Mouse (Mus musculus) brain, embryonic 14.5 days (tissue): Measurements from ENCODE around the gene Rad50. TPM values are rescaled to one million over a fixed set of nuclear protein-coding genes. Genes with fewer than 3 reads are reported as not detected.

ENCODE experiments used
- DNase-seq: peaks from one replicate; pipeline ENCODE4 v3.0.0-alpha.2; 2011; ENCODE audit warnings: low read depth
- CTCF ChIP-seq: fragments of 200-500 bp; IDR thresholded peaks from 2 replicates; pipeline ENCODE4 v1.5.1; 2012; ENCODE audit warnings: inconsistent platforms, mild to moderate bottlenecking, moderate library complexity, borderline replicate concordance; ENCODE audit not compliant: insufficient read depth, insufficient read length; ENCODE audit errors: extremely low read depth
- POLR2A ChIP-seq: fragments of 200-500 bp; IDR thresholded peaks from 2 replicates; pipeline ENCODE4 v1.6.1; 2012; ENCODE audit warnings: mild to moderate bottlenecking, inconsistent platforms, borderline replicate concordance; ENCODE audit not compliant: poor library complexity, insufficient read depth, insufficient read length, severe bottlenecking; ENCODE audit errors: extremely low read depth
- polyA plus RNA-seq: library from polyadenylated mRNA; depleted of rRNA; stranded (reverse); fragments of >200 nt; gene quantifications from 2 replicates; pipeline ENCODE4 v1.2.3, GENCODE M21; 2012

The Rad50 gene
- polyA plus RNA-seq, 1 experiment, result 6.4 TPM

DNA sequence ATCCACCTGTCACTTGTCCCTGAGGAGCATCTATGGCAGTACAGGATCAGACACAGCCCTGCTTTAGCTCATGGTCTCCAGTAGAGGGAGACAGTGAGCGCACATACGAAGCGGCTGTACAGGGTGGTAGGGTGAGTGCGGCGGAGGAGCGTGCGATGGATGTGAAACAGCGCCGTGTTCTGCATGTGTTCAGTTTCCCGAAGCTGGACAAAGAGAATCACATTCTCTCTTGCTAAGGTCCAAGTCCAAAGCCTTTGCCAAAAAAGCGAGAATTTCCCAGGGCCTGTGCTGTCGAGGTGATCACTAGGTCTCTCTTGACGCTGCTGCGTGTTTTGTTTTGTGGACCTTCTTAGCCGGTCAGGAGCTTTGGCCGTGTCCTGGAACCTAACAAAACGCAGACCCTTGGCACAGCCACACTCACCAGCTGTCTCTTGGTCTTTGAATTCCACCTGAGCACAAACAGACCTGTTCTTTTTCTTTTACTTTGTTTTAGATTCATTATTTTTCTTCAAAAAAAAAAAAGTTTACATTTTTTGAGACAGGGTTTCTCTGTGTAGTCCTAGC is 28.6 kb upstream of the Rad50 start:
- peak; percentile 92 for DNase-seq
- TF ChIP-seq POLR2A (no peak), CTCF (peak; percentile 92)

DNA sequence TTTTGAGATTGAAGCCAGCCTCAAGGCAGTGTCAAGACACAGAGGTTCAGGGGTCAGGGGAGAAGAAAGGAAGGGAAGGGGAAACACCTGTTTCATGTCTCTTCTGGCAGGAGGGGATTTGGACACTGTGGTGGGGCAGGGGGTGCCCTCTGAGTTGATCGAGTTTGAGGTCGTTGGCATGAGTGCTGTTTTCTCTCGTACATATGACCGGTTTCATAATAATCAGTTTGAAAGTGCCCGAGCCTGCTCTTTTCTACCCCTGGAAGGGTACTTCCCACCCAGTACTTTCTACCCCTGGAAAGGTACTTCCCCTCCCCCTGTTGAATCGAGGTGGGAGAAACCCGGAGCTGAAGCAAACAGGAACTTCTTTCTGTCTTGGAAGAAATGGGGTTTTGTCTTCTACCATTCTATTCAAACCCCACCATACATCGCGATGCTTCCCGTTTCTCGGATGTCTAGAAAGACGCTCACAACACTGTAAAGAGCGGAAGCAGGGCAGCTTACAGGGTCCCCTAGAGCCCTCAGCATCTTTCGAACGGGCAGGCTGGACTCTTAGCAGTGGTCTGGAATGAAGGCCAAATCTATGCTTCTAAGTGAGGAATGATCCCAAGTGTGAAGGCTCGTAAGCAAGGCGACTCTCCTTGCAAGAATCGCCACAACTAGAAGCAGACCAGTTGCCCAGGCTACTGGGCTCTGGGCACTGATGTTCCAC is 28.0 kb upstream of the Rad50 start:
- TF ChIP-seq POLR2A (no peak), CTCF (no peak)
- DNase-seq, result no peak

DNA sequence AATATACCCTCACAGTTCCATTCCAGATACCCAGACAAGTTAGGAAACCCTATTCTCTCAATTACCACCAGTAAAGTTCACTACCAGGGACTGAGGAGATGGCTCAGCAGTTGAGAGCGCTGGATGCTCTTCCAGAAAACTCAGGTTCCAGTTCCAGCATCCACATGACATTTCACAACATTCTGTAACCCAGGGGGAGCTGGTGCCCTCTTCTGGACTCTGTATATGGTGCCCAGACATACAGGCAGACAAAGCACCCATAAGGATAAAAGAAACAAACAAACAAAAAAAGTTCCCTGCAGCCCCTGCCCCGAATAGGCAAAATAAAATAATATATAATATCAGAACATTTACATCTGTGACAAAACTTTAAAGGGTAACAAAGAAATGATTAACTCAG is 27.3 kb upstream of the Rad50 start:
- TF ChIP-seq POLR2A, result no peak
- no peak for TF ChIP-seq CTCF
- DNase-seq, result no peak

DNA sequence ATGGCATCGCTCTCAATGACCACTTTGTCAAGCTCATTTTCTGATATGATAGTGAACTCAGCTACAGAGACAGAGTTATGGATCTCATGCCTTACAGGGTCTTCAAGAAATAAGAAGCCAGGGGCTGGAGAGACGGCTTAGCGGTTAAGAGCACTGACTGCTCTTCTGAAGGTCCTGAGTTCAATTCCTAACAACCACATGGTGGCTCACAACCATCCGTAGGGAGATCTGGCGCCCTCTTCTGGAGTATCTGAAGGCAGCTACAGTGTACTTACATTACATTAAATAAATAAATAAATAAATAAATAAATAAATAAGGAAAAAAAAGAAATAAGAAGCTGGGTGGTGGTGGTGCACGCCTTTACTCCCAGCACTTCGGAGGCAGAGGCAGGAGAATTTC is 26.7 kb upstream of the Rad50 start:
- no peak for DNase-seq
- no peak for TF ChIP-seq POLR2A
- TF ChIP-seq CTCF, result no peak

DNA sequence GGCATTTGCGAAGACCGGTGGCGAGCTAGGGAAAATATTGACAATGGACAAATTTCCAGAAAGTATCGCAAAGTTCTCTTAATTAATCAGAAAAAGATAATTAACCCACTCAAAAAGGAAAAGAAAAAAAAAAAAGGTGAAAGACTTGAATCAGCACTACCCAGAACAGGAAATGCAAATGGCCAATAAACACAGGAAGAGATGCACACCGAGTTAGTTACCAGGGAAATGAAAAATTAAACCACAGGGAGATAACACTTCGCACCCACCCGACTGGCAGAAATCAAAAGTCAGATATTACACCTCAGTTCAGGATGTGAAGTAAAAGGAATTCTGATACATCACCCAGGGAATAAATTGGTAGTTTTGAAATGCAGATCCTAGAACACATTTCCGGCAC is 25.1 kb upstream of the Rad50 start:
- DNase-seq, result no peak
- TF ChIP-seq CTCF, result no peak
- no peak for TF ChIP-seq POLR2A

DNA sequence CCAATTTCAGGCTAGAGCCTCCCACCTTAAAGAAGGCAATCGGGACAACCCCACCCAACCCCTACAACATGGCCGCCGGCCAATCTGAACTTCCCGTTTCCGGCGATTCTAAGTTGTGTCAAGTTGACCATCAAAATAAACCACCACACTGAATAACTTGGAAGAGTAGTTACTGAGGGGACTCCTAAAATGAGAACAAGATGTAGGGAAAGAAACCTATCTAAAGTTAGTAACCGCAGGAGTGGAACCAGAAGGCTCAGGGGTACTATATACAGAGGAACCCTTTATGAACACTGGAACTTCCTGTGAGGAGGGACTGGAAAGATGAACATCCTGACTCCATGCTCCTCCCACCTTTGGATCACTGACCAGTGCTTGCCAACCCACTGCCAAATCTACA is 24.3 kb upstream of the Rad50 start:
- no peak for TF ChIP-seq POLR2A
- TF ChIP-seq CTCF, result no peak
- DNase-seq, result no peak

DNA sequence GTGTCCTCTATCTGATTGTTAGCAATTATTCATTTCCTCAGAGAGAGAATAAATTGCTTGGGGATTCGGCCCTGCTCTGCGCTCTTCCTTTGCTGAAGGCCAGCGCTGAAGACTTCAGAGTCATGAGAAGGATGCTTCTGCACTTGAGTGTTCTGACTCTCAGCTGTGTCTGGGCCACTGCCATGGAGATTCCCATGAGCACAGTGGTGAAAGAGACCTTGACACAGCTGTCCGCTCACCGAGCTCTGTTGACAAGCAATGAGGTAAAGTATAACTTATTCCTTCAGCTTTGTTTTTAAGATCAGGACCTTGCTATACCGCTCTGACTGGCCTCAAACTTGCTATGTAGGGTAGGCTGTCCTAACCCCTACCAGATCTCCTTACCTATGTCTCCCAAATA is 13.6 kb upstream of the Rad50 start, which contains the start of gene Il5:
Gene Il5 (plus strand): TSS at position 80 of the 400 bp plus-strand sequence.
- TF ChIP-seq CTCF, result no peak
- TF ChIP-seq POLR2A, result no peak
- DNase-seq, result no peak

DNA sequence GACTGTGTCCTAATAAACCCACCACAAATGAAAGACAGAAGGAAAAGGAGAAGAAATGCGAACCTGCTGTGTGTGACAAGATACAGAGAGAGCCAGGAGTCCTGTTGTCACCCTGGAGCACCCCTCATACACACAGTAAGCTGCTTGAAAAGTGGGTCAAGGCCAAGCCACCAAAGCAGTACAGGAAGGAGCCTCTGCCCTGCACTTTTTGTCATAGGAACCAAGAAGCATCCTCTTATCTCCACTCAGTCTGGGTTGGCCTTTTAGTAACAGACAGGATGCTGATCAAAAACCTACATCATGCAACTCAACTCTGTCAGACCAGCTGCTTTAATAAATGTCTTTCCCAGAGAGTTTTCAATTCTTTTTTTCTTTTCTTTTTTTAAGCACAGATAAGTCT is 12.6 kb upstream of the Rad50 start:
- TF ChIP-seq CTCF, result no peak
- TF ChIP-seq POLR2A, result no peak
- no peak for DNase-seq

DNA sequence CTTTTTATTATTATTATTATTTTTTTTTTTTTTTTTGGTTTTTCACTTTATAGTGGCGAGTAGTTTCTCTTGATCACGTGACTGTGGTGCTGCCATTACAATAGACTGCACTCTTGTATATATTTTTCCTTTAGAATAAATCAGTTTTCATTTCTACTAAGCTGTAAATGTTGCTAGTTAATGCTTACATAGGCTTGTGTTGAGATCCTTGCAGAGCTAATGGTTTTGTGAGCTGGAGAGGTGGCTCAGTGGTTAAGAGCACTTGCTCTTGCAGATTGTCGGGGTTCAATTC is 545 bp upstream of the Rad50 start:
- peak; percentile 0 for DNase-seq
- TF ChIP-seq POLR2A, result no peak
- TF ChIP-seq CTCF, result no peak

DNA sequence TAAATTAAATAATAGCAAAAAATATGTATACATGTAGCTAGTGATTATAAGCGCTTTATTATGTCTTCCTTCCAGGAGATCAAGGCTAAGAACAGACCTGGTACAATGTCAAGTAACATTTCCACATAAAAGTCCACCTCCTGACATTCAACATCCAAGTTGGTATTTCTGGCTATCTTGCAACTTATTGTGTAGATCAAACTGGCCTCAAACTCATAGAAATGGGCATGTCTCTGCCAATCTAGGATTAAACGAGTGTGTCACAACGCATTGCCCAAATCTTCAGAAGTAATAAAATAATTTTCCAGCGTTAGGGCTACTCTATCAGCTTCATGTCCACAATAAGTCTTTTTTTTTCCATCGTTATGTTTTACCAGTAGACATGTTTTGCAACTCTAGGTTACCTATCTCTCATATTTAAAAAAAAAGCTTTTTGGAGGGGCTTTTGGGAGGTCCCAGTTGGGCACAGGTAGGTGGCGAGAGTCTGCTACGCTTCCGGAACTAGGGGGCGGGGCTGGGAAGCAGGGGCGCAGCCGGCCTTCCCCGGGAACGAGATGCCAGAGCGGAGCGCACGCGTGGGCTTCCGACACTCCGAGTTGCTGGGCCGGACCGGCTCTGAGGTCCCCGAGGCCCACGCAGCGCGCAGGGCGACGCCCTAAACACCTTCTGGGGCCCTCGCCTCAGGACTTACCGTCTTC is 734 bp downstream of the Rad50 start:
- 0 out of 2 replicates have a peak, but pooled peaks have one; percentile 12 for TF ChIP-seq POLR2A
- TF ChIP-seq CTCF, result no peak
- DNase-seq, result peak; percentile 53

DNA sequence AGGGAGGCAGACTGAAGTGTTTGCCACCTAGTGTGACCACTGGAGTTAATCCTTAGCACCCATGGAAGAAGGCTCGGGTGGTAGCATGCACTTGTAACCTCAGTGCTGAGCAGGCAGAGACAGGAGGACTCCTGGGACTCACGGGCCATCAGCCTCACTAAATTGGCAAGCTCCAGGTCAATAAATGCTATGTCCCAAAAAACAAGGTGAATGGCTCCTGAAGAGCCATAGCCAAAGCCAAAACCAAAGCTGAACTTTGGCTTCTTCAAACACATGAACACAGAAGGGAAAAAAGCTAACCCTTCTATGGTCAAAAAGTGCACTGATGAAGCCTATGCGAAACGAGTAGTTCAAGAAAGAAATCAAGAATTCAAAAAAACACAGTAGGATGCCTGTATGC is 7.8 kb downstream of the Rad50 start:
- DNase-seq, result no peak
- TF ChIP-seq CTCF (no peak), POLR2A (no peak)
